Mouse (Mus musculus) kidney, embryonic 14.5 days (tissue): ENCODE measurements around the gene Crlf1. TPM values are rescaled to one million over a fixed set of nuclear protein-coding genes. Genes with fewer than 3 reads are reported as not detected.

ENCODE experiments used
- ATAC-seq: fragments of 200-750 bp; cut with Nextera tagmentation; 2 replicates; pipeline ENCODE4 v1.8.0; 2017; ENCODE audit warnings: moderate number of reproducible peaks, mild to moderate bottlenecking, moderate TSS enrichment, moderate library complexity; ENCODE audit not compliant: low FRiP score, low TSS enrichment
- H3K27ac ChIP-seq: fragments of 300-500 bp; sonication (generic); 2 replicates; pipeline ENCODE4 v1.5.1; 2014; ENCODE audit warnings: low read depth, mild to moderate bottlenecking, low read length, moderate library complexity, mixed read lengths
- H3K27me3 ChIP-seq: fragments of 300-500 bp; sonication (generic); 2 replicates; pipeline ENCODE4 v1.6.1; 2014; ENCODE audit warnings: mild to moderate bottlenecking, low read length; ENCODE audit not compliant: control insufficient read depth, insufficient read depth
- H3K36me3 ChIP-seq: fragments of 300-500 bp; sonication (generic); 2 replicates; pipeline ENCODE4 v1.6.1; 2014; ENCODE audit warnings: low read length, mixed read lengths; ENCODE audit not compliant: control insufficient read depth, insufficient read depth
- H3K4me1 ChIP-seq: fragments of 300-500 bp; sonication (generic); 2 replicates; pipeline ENCODE4 v1.6.1; 2014; ENCODE audit warnings: low read length, mixed read lengths; ENCODE audit not compliant: control insufficient read depth, insufficient read depth
- H3K4me2 ChIP-seq: fragments of 300-500 bp; sonication (generic); replicated peaks from 2 replicates; pipeline ENCODE4 v1.6.1; 2014; ENCODE audit warnings: low read depth, mild to moderate bottlenecking, low read length
- H3K4me3 ChIP-seq: fragments of 300-500 bp; sonication (generic); 2 replicates; pipeline ENCODE4 v1.5.1; 2014; ENCODE audit warnings: mild to moderate bottlenecking, low read length
- H3K9ac ChIP-seq: fragments of 300-500 bp; sonication (generic); 2 replicates; pipeline ENCODE4 v1.6.1; 2014; ENCODE audit warnings: low read depth, mild to moderate bottlenecking, low read length, moderate library complexity
- H3K9me3 ChIP-seq: fragments of 300-500 bp; sonication (generic); 2 replicates; pipeline ENCODE4 v1.6.1; 2016; ENCODE audit warnings: low read length; ENCODE audit not compliant: control insufficient read depth
- WGBS: fragments of 180-500 bp; shearing (Covaris S2); extraction: QIAGEN DNeasy Blood & Tissue Kit; methylation state at CpG from one replicate; pipeline ENCODE4 v1.1.7; 2014; 5-methylcytosine and 5-hydroxymethylcytosine counted together
- polyA plus RNA-seq: library from polyadenylated mRNA; unstranded; fragments of >200 nt; fragmentation: Nextera tagmentation; extraction: Ambion mirVana; gene quantifications from 2 replicates; pipeline ENCODE4 v1.2.1, GENCODE M21; 2014

The Crlf1 gene
- polyA plus RNA-seq, 1 experiment from 2014 or later: 26.7 TPM

DNA sequence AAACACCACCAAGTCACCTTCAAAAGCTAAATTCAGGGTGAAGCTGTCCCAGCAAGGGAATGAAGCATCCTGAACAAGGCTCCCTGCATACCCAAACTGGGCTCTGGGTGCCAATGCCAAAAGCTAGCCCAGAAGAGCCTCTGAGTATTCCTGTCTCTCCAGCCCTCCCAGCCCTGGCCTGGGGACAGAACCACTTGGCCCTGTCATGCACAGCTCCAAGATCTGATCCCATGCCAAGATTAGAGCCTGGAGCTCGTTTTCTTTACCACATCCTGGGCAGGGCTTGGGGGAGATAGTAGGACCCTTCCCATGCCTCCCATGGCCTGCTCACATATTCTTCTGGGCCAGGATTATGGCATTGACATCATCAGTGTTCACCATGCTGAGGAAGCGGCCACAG lies 26.6 kb downstream of the Crlf1 start:
- peaks cover 17% of the 10 kb centered on the region; the same call in 1 of the 2 replicates for H3K36me3 ChIP-seq
- no peak overlapping the region for H3K9ac ChIP-seq
- H3K4me1 ChIP-seq: 0 out of 2 replicates have a peak, but pooled peaks cover 4% of the 10 kb centered on the region
- no peak overlapping the region for H3K4me2 ChIP-seq
- H3K27me3 ChIP-seq: no peaks in the 10 kb centered on the region
- no peak overlapping the region for H3K4me3 ChIP-seq
- no peaks in the 10 kb centered on the region for H3K9me3 ChIP-seq
- WGBS: 63% methylated on average over 2 of the region's 2 CpGs
- no peak overlapping the region for H3K27ac ChIP-seq
- ATAC-seq: no peak

DNA sequence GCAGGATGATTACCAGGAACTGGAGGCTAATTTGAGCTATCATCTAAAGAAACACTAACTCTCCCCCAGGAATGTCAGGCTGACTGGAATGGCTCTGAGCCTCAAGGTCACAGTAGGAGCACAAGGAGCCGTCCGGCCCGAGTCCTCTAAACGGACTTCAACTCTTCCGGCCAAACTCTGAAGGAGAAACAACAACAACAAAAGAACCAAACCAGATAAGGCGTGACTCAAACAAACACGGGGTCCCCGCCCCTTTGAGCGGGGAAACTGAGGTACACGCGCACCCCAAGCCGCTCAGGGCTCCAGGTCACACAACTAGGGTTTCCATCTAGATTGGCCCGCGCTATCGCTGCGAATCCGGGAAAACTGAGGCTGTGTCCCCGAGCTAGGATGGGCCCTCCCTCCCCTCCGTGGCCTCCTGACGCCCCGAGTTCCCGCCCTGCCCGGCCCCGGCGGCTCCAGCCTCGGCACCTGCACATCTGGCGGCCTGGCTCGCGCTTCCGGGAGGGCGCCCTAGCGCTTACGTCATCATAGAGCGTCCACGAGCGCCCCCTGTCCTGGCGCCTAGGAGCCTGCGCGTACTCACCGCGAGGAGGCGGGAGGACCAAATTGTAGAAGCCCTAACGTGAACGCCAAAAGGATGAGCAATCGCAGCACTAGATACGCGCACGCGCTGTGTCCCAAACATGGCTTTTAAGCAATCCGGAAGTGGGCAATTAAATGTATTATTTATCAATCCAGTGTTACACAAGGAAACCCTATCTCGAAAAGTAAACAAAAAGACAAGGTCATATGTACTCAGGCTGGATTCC lies 29.8 kb downstream of the Crlf1 start:
- Histone ChIP-seq H3K9me3 (no peaks in the 10 kb centered on the region), H3K9ac (peak overlapping the region; percentile 76), H3K4me3 (peak overlapping the region; percentile 80), H3K27me3 (no peaks in the 10 kb centered on the region), H3K36me3 (peaks cover 3% of the 10 kb centered on the region; the same call in 1 of the 2 replicates), H3K4me2 (peak overlapping the region; percentile 53), H3K27ac (peak overlapping the region; percentile 51), H3K4me1 (peaks cover 8% of the 10 kb centered on the region; the same call in 1 of the 2 replicates)
- under 1% methylated on average over 50 of the region's 51 CpGs for WGBS
- ATAC-seq: peak; percentile 86

DNA sequence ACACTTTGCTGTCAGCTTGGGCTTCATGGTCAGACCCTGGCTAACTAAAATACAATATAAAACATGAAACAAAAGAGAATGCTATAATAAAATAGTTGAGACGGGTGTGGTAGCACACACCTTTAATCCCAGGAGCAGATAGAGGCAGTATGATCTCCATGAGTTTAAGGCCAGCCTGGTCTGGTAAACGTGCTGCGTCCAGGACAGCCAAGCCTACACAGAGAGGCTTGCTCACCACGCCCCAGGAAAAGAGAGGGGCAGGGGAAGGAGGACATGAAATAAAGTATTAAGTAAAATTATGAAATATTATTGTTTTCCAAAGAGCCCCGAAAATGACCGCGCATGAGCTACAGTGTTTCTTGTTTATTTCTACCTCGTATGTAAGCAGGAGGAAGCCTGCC lies 34.2 kb downstream of the Crlf1 start:
- H3K9me3 ChIP-seq: no peaks in the 10 kb centered on the region
- peaks cover 21% of the 10 kb centered on the region for H3K4me1 ChIP-seq
- H3K9ac ChIP-seq: peak overlapping the region; percentile 94
- H3K36me3 ChIP-seq: peaks cover 24% of the 10 kb centered on the region
- H3K27me3 ChIP-seq: no peaks in the 10 kb centered on the region
- H3K4me2 ChIP-seq: peak overlapping the region; percentile 58
- H3K4me3 ChIP-seq: peak overlapping the region; percentile 76
- ATAC-seq: no peak
- H3K27ac ChIP-seq: 0 out of 2 replicates have a peak overlapping the region, but pooled peaks have one; percentile 73
- 4% methylated on average over 8 of the region's 8 CpGs for WGBS

DNA sequence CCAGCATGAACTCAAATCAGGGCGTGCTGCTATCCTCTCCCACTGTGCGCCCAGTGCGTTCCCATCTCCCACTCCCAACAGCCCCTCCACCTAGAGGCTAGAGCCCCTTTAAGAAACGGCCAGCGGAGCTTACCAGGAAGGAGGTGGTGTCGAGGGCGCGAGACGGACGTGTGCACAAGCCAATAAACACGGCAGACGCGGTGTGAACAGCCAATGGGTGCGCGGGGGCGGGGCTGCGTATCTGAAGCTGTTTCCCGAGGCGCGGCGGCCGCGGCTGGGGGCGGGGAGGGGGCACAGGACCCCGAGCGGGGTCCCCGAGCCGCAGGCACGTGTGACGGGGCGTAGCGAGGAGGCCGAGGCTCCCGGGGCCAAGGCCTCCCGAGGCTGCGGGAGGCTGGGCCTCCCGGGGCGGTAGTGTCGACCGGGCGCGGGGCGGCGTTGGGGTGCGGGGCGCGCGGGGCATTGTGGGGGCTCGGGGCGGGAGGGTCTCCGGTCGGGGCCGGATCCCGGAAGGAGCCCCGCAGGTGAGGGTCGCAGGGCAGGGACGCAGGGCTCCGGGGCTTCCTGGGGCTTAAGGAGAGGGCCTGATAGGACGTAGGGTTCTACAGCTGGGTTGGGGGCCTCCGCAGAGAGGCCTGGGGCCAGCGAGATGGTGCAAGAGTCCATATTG lies 34.7 kb downstream of the Crlf1 start, which contains the start of the genes Fkbp8 and Kxd1:
Fkbp8 (plus strand) TSS at position 213 of the 670 bp plus-strand sequence.
Kxd1 (minus strand) TSS at position 445 of the 670 bp plus-strand sequence.
- H3K27me3 ChIP-seq: no peaks in the 10 kb centered on the region
- ATAC-seq: peak; percentile 92
- H3K9me3 ChIP-seq: no peaks in the 10 kb centered on the region
- peak within 1 kb of the TSS; percentile 76 for H3K4me3 ChIP-seq
- peak within 1 kb of the TSS; percentile 73 for H3K27ac ChIP-seq
- peak within 1 kb of the TSS; percentile 94 for H3K9ac ChIP-seq
- H3K4me2 ChIP-seq: peak within 1 kb of the TSS; percentile 58
- H3K36me3 ChIP-seq: peaks cover 30% of the 10 kb centered on the region
- WGBS: under 1% methylated on average over 49 of the region's 61 CpGs
- H3K4me1 ChIP-seq: peaks cover 17% of the 10 kb centered on the region

DNA sequence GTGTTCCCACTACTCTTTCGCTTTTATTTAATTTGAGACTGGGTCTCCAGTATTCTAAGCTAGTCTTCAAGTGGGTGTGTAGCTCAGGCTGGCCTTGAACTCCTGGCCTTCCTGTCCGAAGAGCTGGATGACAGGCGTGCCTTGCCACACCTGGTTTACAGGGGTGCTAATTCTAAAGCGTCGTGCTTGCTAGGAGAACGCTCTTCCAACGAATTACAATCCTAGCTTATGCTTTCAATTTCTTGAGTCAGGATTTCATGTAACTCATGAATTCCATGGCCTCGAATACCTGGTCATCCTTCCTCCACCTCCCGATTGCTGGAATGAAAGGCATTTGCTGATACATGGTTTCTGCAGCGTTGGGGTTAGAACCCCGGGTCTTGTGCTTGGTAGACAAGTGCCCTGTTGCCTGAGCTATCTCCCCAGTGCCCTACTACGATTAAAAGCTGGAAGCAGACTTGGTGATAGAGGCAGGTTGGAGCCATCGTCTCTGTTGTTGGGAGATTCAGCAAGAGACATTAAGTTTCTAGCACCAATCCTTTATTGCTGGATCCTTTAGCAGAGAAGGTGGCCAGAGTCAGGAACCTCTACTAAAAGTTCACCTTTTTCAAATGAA lies 35.3 kb downstream of the Crlf1 start:
- peak overlapping the region; percentile 58 for H3K4me2 ChIP-seq
- H3K4me1 ChIP-seq: peaks cover 17% of the 10 kb centered on the region
- H3K27me3 ChIP-seq: no peaks in the 10 kb centered on the region
- peak overlapping the region; percentile 94 for H3K9ac ChIP-seq
- peak overlapping the region; percentile 76 for H3K4me3 ChIP-seq
- peak overlapping the region; percentile 73 for H3K27ac ChIP-seq
- H3K36me3 ChIP-seq: peaks cover 32% of the 10 kb centered on the region
- ATAC-seq: no peak
- no peaks in the 10 kb centered on the region for H3K9me3 ChIP-seq
- WGBS: 31% methylated on average over 13 of the region's 13 CpGs

DNA sequence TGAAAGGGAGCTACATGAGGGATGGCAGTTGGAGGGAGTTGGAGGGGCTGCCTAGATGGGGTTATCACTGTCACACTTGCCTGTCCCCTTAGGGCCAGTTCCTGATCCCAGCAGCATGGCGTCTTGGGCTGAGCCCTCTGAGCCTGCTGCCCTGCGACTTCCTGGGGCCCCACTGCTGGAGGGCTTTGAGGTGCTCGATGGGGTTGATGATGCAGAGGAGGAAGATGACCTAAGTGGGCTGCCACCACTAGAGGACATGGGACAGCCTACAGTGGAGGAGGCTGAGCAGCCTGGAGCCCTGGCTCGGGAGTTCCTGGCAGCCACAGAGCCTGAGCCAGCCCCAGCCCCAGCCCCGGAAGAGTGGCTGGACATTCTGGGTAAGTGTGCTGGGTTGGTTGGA lies 36.3 kb downstream of the Crlf1 start:
- 93% methylated on average over 5 of the region's 5 CpGs for WGBS
- H3K4me3 ChIP-seq: no peak overlapping the region
- H3K27me3 ChIP-seq: no peaks in the 10 kb centered on the region
- no peak for ATAC-seq
- H3K9ac ChIP-seq: no peak overlapping the region
- H3K4me1 ChIP-seq: peaks cover 17% of the 10 kb centered on the region
- peaks cover 41% of the 10 kb centered on the region for H3K36me3 ChIP-seq
- H3K9me3 ChIP-seq: no peaks in the 10 kb centered on the region
- H3K4me2 ChIP-seq: no peak overlapping the region
- H3K27ac ChIP-seq: no peak overlapping the region

DNA sequence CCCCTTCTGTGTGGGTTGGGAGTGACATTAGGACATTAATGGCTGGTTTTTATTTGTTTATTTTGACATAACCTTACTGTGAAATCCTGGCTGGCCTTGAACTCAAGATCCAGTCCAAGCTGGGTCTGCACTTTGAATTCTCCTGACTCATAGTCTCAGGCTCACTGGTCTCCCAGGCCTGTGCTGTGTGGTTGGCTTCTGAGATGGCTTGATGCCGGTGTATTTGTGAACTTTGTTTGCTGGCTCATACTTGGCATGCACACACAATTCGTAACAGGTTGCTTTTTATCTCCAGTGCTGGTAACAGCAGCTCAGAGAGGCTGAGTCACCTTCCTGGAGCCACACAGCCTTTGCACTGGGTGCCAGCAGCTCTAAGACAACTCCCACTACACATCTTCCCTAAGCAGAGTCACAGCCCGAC lies 36.8 kb downstream of the Crlf1 start:
- Histone ChIP-seq H3K4me2 (no peak overlapping the region), H3K4me1 (peaks cover 17% of the 10 kb centered on the region), H3K36me3 (peaks cover 46% of the 10 kb centered on the region), H3K9ac (no peak overlapping the region), H3K9me3 (no peaks in the 10 kb centered on the region), H3K27ac (no peak overlapping the region), H3K27me3 (no peaks in the 10 kb centered on the region), H3K4me3 (no peak overlapping the region)
- WGBS: 96% methylated on average over 3 of the region's 3 CpGs
- no peak for ATAC-seq

DNA sequence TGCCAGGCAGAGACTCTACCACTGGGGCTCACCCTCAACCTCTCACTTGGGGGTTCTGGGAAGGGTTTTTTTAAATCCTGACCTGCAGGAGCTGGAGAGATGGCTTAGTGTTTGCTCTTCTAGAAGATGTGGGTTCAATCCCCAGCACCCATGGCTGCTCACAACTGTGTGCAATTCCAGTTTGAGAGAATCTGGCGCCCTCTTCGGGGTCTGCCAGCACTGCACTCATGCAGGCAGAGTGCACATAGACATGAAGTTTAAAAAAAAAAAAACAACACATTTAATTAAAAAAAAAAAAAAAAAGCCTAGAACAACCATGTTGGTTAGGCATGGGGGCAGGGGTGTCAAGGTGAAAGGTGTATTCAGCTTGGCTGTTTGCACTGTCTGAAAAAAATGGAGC lies 37.4 kb downstream of the Crlf1 start:
- Histone ChIP-seq H3K9ac (no peak overlapping the region), H3K27ac (no peak overlapping the region), H3K27me3 (no peaks in the 10 kb centered on the region), H3K9me3 (no peaks in the 10 kb centered on the region), H3K4me2 (no peak overlapping the region), H3K36me3 (peaks cover 51% of the 10 kb centered on the region), H3K4me3 (no peak overlapping the region), H3K4me1 (peaks cover 17% of the 10 kb centered on the region)
- WGBS: 94% methylated on average over 2 of the region's 2 CpGs
- ATAC-seq: no peak
